Mouse (Mus musculus) ES-Bruce4 (cell line): ENCODE measurements around the gene Rxrg. TPM values are rescaled to one million over a fixed set of nuclear protein-coding genes. Genes with fewer than 3 reads are reported as not detected.

Source experiments
- H3K27ac ChIP-seq: 2 replicates; pipeline ENCODE4 v1.5.1; 2012; ENCODE audit warnings: low read length, inconsistent platforms; ENCODE audit not compliant: insufficient read depth
- H3K27me3 ChIP-seq: 2 replicates; pipeline ENCODE4 v1.6.1; 2012; ENCODE audit warnings: mild to moderate bottlenecking, low read length, inconsistent platforms; ENCODE audit not compliant: control insufficient read depth, poor library complexity, insufficient read depth, severe bottlenecking
- H3K36me3 ChIP-seq: 2 replicates; pipeline ENCODE4 v1.6.1; 2012; ENCODE audit warnings: inconsistent platforms, mild to moderate bottlenecking, low read length, moderate library complexity; ENCODE audit not compliant: control insufficient read depth, poor library complexity, insufficient read depth, severe bottlenecking
- H3K4me1 ChIP-seq: one replicate; pipeline ENCODE4 v1.8.1; 2011; ENCODE audit warnings: low read length; ENCODE audit not compliant: control insufficient read depth, insufficient read depth
- H3K4me3 ChIP-seq: 2 replicates; pipeline ENCODE4 v1.5.1; 2011; ENCODE audit warnings: low read depth, mild to moderate bottlenecking, low read length
- H3K9ac ChIP-seq: 2 replicates; pipeline ENCODE4 v1.6.1; 2012; ENCODE audit warnings: low read depth, mild to moderate bottlenecking, inconsistent platforms; ENCODE audit not compliant: poor library complexity, severe bottlenecking
- H3K9me3 ChIP-seq: replicated peaks from 2 replicates; pipeline ENCODE4 v1.6.1; 2012; ENCODE audit warnings: mild to moderate bottlenecking, low read length, inconsistent platforms; ENCODE audit not compliant: control insufficient read depth, poor library complexity, insufficient read depth, severe bottlenecking
- CTCF ChIP-seq: IDR thresholded peaks from one replicate; pipeline ENCODE4 v1.8.1; 2011; ENCODE audit warnings: low read depth, low read length
- EP300 ChIP-seq: IDR thresholded peaks from 2 replicates; pipeline ENCODE4 v1.6.1; 2011; ENCODE audit warnings: low read depth, low read length; ENCODE audit not compliant: insufficient read depth
- POLR2A ChIP-seq: IDR thresholded peaks from one replicate; pipeline ENCODE4 v1.8.1; 2011; ENCODE audit warnings: low read length; ENCODE audit not compliant: insufficient read depth
- polyA plus RNA-seq: library from polyadenylated mRNA; stranded (reverse); fragments of >200 nt; gene quantifications from 2 replicates; pipeline ENCODE4 v1.2.4, GENCODE M21; 2011; ENCODE audit warnings: low read depth; ENCODE audit not compliant: missing spikeins, insufficient read depth, insufficient read length

Rxrg gene
- polyA plus RNA-seq, 1 experiment = not detected

DNA sequence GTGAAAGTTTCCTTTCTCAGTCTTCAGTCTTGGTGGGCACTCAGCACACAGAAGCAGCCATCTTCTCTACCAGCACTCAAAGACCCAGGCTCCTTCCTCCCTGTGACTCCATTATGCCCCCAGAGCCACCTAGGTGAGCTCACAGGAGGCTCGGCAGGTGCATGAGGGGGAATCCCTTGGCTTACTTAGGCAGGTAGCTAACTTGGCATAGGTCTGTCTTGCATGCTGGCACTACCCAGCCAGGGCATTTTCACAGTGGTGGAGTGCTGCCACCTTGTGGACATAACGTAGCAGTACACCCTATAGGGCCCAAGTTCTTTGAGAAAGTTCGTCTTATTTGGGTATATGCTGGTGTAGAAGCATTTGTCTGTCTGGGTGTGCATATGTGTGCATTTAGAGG is 38.8 kb downstream of the Rxrg start:
- no peak for TF ChIP-seq POLR2A
- no peak for TF ChIP-seq EP300
- TF ChIP-seq CTCF = peak; percentile 86
- no peak overlapping the region for H3K27ac ChIP-seq
- H3K27me3 ChIP-seq = no peaks in the 10 kb centered on the region
- no peak overlapping the region for H3K4me3 ChIP-seq
- no peaks in the 10 kb centered on the region for H3K36me3 ChIP-seq
- peaks cover 2% of the 10 kb centered on the region for H3K4me1 ChIP-seq
- H3K9me3 ChIP-seq = no peaks in the 10 kb centered on the region
- no peak overlapping the region for H3K9ac ChIP-seq

DNA sequence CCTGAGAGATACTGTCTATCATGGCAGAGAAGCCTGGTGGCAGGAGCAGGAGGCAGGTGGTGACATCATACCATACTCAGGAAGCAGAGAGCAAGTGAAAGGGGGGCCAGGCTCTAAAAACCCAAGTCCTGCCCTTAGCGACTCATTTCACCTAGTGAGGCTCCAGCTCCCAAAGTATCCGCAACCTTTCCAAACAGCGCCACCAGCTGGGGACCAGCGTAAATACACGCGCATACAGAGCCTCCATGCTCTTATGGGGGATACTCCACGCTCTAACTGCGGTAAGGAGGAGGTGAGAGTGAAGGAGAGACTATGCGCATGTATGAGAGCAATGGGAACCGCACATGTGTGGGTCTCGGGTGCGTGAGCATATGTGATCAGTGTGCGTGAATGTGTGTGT is 39.9 kb downstream of the Rxrg start:
- TF ChIP-seq EP300 = no peak
- TF ChIP-seq CTCF = peak; percentile 86

DNA sequence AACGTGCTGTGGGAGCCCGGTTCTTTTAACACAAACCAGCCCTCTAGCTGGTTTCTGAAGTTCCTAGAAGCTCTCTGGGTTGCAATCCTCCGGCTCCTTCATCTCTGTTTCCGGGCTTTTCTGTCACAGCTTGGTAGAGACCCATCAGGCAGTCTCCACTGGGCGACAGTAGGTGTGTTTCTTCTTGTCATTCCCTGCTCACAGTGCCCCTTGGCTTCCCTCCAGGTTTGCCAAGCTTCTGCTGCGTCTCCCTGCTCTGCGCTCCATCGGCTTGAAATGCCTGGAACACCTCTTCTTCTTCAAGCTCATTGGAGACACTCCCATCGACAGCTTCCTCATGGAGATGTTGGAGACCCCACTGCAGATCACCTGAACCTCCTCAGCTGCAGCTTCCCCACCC is 40.7 kb downstream of the Rxrg start:
- Histone ChIP-seq H3K4me3 (no peak overlapping the region), H3K4me1 (peaks cover 1% of the 10 kb centered on the region), H3K9me3 (no peaks in the 10 kb centered on the region), H3K27me3 (no peaks in the 10 kb centered on the region), H3K9ac (no peak overlapping the region), H3K36me3 (no peaks in the 10 kb centered on the region), H3K27ac (no peak overlapping the region)
- TF ChIP-seq POLR2A = no peak
- no peak for TF ChIP-seq CTCF
- TF ChIP-seq EP300 = no peak

More for the DNA sequence above, 39.9 kb downstream of the Rxrg start:
- no peaks in the 10 kb centered on the region for H3K9me3 ChIP-seq
- no peak overlapping the region for H3K4me3 ChIP-seq
- H3K27ac ChIP-seq = no peak overlapping the region
- no peak overlapping the region for H3K9ac ChIP-seq
- H3K36me3 ChIP-seq = no peaks in the 10 kb centered on the region
- H3K4me1 ChIP-seq = peaks cover 2% of the 10 kb centered on the region
- no peaks in the 10 kb centered on the region for H3K27me3 ChIP-seq

DNA sequence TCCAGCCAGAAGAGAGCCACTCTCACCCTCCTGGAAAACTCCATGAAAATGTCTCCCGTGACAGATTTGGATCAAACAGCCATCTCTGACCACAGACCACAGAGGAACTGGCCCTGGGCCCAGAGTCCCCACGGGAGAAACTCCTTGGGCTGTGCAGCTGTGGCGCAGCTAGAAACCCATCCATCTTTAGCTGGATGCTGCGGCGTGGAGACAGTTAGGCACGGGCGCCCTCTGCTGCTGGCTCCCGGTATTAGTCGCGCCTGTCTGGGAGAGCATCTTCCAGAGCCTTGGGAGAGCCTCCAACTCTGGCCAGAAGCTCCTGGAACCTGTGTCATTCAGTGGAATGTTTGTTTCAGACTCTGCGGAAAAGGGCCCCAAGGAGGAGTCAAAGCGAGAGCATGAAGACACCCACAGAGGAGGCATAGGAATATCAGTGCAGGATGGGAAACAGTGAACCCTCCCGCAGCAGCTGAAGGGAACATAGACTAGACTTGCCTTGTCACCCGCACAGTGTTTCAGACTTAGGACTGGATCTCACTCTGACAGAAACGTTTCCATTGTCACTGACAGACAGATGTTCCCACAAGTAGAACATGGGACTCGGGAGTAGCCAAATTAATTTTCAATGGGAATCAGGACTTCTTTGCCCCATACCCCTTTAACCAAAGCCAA is 46.8 kb downstream of the Rxrg start:
- H3K9ac ChIP-seq = no peak overlapping the region
- no peaks in the 10 kb centered on the region for H3K36me3 ChIP-seq
- no peak for TF ChIP-seq EP300
- peak; percentile 85 for TF ChIP-seq CTCF
- no peak for TF ChIP-seq POLR2A
- no peaks in the 10 kb centered on the region for H3K4me1 ChIP-seq
- no peaks in the 10 kb centered on the region for H3K9me3 ChIP-seq
- H3K4me3 ChIP-seq = no peak overlapping the region
- no peaks in the 10 kb centered on the region for H3K27me3 ChIP-seq
- no peak overlapping the region for H3K27ac ChIP-seq

DNA sequence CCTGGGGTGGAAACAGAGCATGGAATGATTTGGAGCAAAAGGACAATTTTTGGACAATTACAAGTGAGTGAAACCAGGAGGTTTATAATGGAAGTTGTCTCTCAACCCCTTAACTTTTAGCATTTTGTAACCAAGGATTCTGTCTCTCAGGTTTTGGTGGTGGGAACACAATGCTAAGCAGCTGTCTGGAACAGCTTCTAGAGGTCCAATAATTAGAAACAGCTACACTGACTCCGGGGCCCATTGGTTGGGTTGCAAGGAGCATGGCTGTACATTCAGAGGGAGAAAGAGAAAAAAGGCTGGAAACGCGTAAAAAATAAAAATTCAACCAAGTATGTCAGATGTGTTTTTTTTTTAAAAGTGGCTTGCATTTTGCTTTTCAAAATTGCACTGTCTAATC is 50.5 kb downstream of the Rxrg start:
- TF ChIP-seq EP300 (no peak), CTCF (no peak), POLR2A (no peak)
- Histone ChIP-seq H3K27ac (no peak overlapping the region), H3K4me3 (no peak overlapping the region), H3K9ac (no peak overlapping the region), H3K9me3 (no peaks in the 10 kb centered on the region), H3K27me3 (no peaks in the 10 kb centered on the region), H3K36me3 (no peaks in the 10 kb centered on the region), H3K4me1 (peaks cover 1% of the 10 kb centered on the region)

DNA sequence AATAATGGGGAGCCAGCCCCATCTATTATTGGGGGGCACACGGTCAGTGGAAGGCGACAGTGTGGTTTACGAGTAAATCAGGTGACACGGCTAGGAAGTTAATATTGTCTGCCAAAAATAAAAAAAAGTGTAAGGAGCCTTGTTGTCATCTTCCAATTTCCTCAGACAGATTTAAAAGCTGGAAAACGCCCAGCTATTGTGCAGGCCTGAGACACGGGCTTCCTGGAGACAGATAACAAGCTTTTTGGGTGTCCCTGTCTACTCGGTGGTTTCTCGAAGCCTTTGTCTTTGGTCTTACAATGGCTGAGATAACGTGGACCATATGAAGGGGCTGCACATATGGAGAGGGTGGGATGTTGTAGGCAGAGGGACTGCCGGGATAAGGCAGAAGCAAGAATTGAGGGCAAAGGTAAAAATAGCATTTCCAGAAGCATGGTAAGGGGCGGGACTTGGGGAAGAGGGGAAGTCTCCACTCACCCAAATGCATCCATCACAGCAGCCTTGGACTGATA is 51.0 kb downstream of the Rxrg start:
- TF ChIP-seq EP300 (no peak), CTCF (no peak), POLR2A (no peak)
- H3K36me3 ChIP-seq = no peaks in the 10 kb centered on the region

More for the DNA sequence above, 51.0 kb downstream of the Rxrg start:
- Histone ChIP-seq H3K27me3 (no peaks in the 10 kb centered on the region), H3K4me3 (no peak overlapping the region), H3K9me3 (no peaks in the 10 kb centered on the region), H3K9ac (no peak overlapping the region), H3K27ac (no peak overlapping the region), H3K4me1 (peaks cover 1% of the 10 kb centered on the region)
